Mouse (Mus musculus) gonadal fat pad, adult 2 months (tissue): ENCODE results near the gene Ooep. TPM values are rescaled to one million over a fixed set of nuclear protein-coding genes. Genes with fewer than 3 reads are reported as not detected.

Experiments
- DNase-seq: peaks from one replicate; pipeline ENCODE4 v3.0.0-alpha.2; 2012; ENCODE audit warnings: low read depth
- polyA plus RNA-seq: library from polyadenylated mRNA; depleted of rRNA; stranded (reverse); fragments of >200 nt; gene quantifications from 2 replicates; pipeline ENCODE4 v1.2.3, GENCODE M21; 2012; rRNA removed

The Ooep gene
- polyA plus RNA-seq = not detected in 2 replicates

DNA sequence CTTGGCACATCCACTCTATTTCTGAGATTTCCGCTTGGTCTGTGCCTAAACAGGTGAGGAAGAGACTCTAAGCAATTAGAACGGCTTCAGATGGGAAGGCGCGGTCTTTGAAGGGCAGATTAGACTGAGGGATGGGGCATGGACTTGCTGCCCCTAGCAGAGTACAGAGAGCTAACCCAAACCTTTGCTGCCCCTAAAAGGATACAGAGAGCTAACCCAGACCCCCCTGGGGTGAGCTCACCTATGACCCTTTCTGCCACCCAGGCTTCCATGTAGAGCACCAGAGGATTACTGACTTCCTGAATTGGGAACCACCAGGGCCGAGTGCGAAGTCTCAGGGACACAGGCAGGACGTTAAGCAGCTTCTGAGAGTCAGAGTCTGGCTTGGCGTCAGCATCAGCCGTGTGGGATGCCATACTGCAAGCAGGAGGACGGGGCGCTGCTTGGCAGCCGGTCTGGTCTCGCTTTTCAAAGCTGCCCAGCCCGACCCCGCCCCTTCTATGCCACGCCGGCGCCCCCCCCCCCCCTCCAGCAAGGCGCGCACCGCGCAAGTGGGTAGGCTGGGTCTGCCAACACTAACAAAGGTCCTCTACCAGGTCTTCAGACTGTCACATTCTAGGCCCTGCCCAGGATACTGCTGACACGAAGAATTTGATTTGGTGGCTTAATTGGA lies at the start of gene Ooep:
TSS of gene Ooep (minus strand) at position 613 of the 673 bp plus-strand sequence.
- DNase-seq = no peak

GRCm38 (mm10) chr9:78428185-78428584 lies 49.7 kb upstream of the Ooep start:
- DNase-seq = no peak

DNA sequence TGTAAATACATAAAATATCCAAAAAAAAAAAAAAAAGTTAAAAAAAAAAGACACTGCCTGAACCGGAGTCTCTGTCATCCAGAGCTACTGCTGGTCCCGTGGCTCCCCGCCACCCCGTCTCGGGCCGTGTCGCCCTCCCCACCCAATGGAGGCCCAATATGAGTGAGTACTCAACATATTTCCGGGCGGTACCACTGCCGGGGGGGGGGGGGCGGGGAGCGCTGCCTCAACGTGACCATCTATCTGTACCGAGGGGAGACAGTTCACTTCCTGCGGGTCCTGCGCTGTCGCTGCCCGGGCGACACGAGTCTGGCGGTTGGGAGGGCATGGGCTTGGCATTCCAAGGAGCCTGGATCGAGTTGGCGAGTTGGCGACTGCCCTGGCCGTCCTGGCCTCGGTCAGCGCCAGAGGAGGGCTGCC lies 48.8 kb upstream of the Ooep start:
- DNase-seq = no peak

GRCm38 (mm10) chr9:78401596-78401995 lies 23.1 kb upstream of the Ooep start:
- DNase-seq = no peak

DNA sequence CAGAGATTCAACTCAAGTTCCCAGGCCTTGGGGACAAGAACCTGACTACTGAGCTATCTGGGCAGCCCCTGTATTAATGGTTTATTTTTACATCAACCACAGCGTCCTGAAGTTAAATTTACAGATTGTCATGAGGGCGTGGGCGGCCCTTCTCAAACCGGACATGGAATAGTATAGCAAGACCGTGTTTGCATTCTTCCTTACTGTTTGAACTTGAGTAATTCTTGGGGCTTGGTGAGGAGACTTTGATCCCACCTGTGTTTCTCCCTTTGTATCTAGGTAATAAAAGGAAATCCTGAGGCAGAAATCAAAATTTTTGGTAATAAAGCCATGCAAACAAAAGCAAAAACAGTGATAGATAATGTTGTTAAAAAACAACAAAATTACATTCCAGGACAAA lies 22.0 kb upstream of the Ooep start:
- DNase-seq = no peak

DNA sequence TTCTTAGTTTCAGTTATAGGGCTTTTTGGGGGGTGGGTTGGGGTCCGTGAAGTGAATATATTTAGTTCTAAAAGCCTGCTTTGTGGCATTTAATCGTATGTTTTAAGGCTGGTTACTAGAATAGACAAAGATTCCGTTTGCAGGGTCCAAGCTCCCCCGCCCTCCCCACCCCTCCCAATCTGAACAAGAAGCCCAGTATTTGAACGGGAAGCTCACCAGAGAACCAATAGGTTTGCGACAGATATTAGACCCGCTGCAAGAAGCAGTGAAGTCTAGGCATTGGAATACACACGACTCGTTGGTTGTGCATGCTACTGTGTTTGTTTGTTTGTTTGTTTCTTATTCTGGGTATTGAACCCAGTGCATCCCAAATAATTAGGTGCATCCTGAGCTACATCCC lies 18.0 kb upstream of the Ooep start:
- DNase-seq = no peak

- DNase-seq = no peak
Observed at GRCm38 (mm10) chr9:78395630-78396351, 17.3 kb upstream of the Ooep start, which contains the start of gene Ddx43. Gene Ddx43 (plus strand): TSS chr9:78395777.

DNA sequence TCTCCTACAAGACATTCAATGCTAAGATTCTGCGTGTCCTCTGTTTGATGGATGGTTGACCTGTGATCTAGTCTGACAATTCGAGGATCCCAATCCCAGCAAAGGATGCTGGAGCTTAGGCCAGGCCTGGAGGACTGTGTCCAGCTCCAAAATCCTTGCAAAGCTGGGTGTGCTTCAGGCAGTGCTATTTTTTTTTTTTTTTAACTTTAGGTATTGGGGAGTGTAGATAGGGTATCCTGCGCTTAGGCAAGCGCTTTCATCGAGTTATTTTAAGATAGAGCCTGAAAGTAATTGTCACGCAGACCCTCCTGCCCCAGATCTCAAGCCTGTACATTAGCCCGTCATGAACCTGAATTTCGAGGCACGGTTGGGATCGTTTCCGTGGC lies 16.7 kb upstream of the Ooep start:
- DNase-seq = no peak

- DNase-seq = no peak
Observed at GRCm38 (mm10) chr9:78394602-78395001, 16.1 kb upstream of the Ooep start.

DNA sequence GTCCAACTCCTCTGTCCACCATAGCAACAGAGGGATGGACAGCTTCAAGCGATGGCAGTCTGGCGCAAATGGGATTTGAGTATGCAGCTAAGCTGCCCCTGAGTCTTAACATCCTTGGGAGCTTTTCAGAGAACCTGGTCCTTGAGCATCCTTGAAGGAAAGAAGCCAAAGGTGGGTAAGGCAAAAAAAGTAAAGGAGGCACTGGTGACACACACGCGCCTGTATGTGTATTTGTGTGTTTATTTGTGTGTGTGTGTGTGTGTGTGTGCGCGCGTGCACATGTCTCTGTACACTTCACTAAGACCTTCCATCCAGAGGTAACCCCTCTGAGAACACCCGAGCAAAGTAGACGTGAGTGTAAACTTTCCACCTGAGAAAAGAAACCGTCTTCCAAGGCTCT lies 15.2 kb upstream of the Ooep start:
- DNase-seq = no peak

- no peak for DNase-seq
Observed at GRCm38 (mm10) chr9:78389981-78390380, 11.5 kb upstream of the Ooep start.

- no peak for DNase-seq
Observed at GRCm38 (mm10) chr9:78386947-78387346, 8.4 kb upstream of the Ooep start.

GRCm38 (mm10) chr9:78385893-78386292 lies 7.4 kb upstream of the Ooep start:
- no peak for DNase-seq

- no peak for DNase-seq
Observed at GRCm38 (mm10) chr9:78377546-78377945, 979 bp downstream of the Ooep start.

- no peak for DNase-seq
Observed at GRCm38 (mm10) chr9:78375486-78375885, 3.0 kb downstream of the Ooep start.

DNA sequence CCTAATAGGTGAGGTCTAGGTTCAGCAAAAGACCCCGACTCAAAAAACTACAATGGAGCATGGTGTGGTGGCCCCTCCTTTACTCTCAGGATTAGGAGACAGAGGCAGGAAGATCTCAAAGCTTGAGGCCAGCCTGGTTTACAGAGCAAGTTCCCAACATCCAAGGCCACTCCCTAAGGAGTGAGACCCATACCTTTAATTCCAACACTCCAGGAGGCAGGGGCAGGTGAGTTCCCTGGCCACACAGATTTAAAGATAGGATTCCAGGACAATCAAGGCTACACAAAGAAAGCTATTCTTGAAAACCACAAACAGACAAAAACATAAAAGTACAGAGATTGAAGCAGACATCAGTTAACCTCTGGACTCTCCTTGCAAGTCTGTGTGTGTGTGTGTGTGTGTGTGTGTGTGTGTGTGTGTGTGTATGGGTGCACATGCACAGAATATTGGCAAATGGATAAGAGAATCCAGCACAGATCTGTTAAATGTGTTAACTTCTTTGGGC lies 3.6 kb downstream of the Ooep start:
- DNase-seq = no peak

- no peak for DNase-seq
Observed at GRCm38 (mm10) chr9:78374397-78374796, 4.1 kb downstream of the Ooep start.

DNA sequence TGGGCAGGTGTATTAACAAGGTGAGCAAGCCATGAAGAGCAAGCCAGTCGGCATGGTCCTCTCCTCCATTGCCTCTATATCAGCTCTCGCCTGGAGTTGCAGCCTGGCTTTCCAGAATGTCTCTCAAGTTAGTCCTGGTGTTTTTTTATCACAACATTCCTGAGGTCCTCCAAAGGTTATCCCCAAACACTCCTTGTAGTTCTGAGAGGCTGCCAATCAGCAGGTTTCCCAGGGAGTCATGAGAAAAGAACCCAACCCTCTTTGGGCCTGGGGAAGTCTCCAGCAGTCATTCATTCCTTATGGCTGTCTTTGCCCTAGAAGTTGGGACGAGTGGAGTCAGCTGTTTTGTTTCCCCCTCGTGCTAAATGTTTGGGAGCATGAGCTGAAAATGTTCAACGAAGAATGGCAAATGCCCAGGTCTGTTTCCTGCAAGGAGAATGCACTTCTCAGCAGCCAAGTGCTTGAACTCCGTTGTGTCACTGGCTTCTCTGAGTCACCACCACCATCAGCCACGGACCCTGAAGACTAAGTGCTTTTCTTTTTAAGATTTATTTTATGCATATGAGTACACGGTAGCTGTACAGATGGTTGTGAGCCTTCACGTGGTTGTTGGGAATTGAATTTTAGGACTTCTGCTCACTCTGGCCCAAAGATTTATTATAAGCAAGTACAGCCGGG lies 5.6 kb downstream of the Ooep start:
- DNase-seq = no peak

GRCm38 (mm10) chr9:78371441-78371840 lies 7.1 kb downstream of the Ooep start:
- no peak for DNase-seq

- DNase-seq = no peak
Observed at GRCm38 (mm10) chr9:78369786-78370185, 8.7 kb downstream of the Ooep start.

GRCm38 (mm10) chr9:78369349-78369748 lies 9.2 kb downstream of the Ooep start:
- no peak for DNase-seq

DNA sequence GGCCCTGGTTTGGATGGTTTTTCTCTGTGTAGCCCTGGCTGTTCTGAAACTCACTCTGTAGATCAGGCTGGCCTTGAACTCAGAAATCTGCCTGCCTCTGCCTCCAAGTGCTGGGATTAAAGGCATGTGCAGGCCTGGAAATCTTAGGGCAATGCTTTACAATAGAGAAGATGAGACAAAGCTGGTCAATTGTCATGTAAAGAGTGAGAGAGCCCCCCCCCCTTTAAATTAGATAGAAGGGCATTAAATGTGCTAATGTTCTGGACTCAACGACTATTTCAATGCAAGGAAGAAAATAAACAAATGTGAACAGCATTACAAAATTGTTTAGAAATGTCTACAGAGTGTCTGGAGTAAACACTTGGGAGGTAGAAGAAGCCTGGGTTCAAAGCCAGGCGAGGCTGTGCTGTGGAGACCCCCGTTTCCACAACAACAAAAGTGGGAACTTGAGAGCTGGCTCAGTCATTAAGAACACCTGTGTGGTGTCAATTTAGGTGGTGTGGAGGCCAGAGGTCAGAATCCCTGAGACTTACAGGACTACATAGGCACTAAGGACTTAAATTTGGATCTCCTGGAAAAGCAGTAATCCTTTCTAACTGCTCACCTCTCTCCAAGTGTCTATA lies 9.7 kb downstream of the Ooep start:
- no peak for DNase-seq
